ENCODE assay signal across 8 mouse cellular contexts in the genomic region with DNA sequence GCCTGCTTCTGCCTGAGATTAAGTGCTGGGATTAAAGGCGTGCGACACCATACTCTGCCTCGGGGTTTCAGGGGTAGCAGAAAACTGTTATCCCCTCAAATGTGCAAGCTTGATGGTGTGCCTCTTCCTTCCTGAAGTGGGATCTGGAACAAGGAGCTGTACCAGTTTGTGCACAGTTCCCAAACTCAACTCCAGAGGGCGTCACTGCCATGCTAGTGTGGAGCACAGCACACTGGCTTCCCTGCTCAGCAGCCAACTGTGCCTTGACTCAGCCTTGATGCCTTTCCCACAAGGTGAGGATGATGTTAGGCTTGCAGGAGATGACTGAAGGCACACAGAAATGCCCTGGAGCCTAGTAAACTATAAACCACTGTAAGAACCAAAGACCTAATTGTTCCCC. TPM values are rescaled to one million over a fixed set of nuclear protein-coding genes. Genes with fewer than 3 reads are reported as not detected.
DNase-seq lines count a peak whose midpoint lies in the region; ATAC-seq and TF ChIP-seq lines count a peak whose summit lies in the region.

No protein-coding gene starts in this region.

- no peak overlapping the region for H3K9ac ChIP-seq in lung, postnatal 0 days (replicated peaks; ENCODE audit: low read depth)

- no peak for TF ChIP-seq POLR2A in cerebellum, adult 2 months (IDR thresholded peaks at IDR 0.05; ENCODE audit: borderline replicate concordance, insufficient read depth, low read length)

- 0 out of 2 replicates have a peak, but pooled peaks cover 4% of the 10 kb centered on the region for H3K4me1 ChIP-seq in cerebellum, adult 2 months (ENCODE audit: control insufficient read depth, insufficient read depth, low read length)
- H3K4me1 ChIP-seq in lung, postnatal 0 days (ENCODE audit: insufficient read depth, low read depth, low read length): no peaks in the 10 kb centered on the region

- intact Hi-C loops in heart, postnatal 25 days (cut with DNase I): no loop called here

- no peaks in the 10 kb centered on the region for H3K36me3 ChIP-seq in lung, postnatal 0 days (ENCODE audit: insufficient read depth, low read length)

- no peak for TF ChIP-seq EP300 in lung, postnatal 0 days (IDR thresholded peaks at IDR 0.05)

- no peak overlapping the region for H3K4me2 ChIP-seq in lung, postnatal 0 days (replicated peaks; ENCODE audit: low read depth, low read length)

- peak; percentile 44; the same call in 1 of the 2 replicates for TF ChIP-seq CTCF in cerebellum, adult 2 months (IDR thresholded peaks at IDR 0.05; ENCODE audit: borderline replicate concordance, insufficient read depth, low read depth, low read length)
- TF ChIP-seq CTCF in lung, postnatal 0 days (IDR thresholded peaks at IDR 0.05): peak; percentile 42

- no peaks in the 10 kb centered on the region for H3K9me3 ChIP-seq in lung, postnatal 0 days (ENCODE audit: low read length)

- no peak overlapping the region for H3K4me3 ChIP-seq in cerebellum, adult 2 months (replicated peaks; ENCODE audit: insufficient read depth, low read depth, low read length)
- no peak overlapping the region for H3K4me3 ChIP-seq in lung, postnatal 0 days (ENCODE audit: low read depth, low read length)

- WGBS in cerebellum, adult 2 months: 76% methylated on average over 4 of the region's 4 CpGs
- WGBS in lung, postnatal 0 days: 59% methylated on average over 4 of the region's 4 CpGs

- ATAC-seq in lung, postnatal 0 days: no peak

- H3K27me3 ChIP-seq in cerebellum, adult 2 months (ENCODE audit: control insufficient read depth, insufficient read depth, low read length): no peaks in the 10 kb centered on the region
- H3K27me3 ChIP-seq in lung, postnatal 0 days (replicated peaks; ENCODE audit: insufficient read depth, low read length): no peaks in the 10 kb centered on the region

- peak in 1 of 2 experiments; percentile 8 for DNase-seq in cerebellum, adult 2 months
- DNase-seq in cerebellum, adult 8-10 months: no peak
- DNase-seq in lung, postnatal 0 days (ENCODE audit: low spot score): no peak
- no peak for DNase-seq in lung, postnatal 4 days
- peak; percentile 80 to 81 for DNase-seq in layer of hippocampus, postnatal 10 days (ENCODE audit: low spot score in 2 of 2)
- DNase-seq in testis, postnatal 10 days (ENCODE audit: low spot score): peak; percentile 60
- DNase-seq in ovary, postnatal 10 days (ENCODE audit: low spot score): no peak
- no peak for DNase-seq in heart, postnatal 25 days (ENCODE audit: low spot score)

- H3K27ac ChIP-seq in cerebellum, adult 2 months (ENCODE audit: insufficient read depth, low read length): no peak overlapping the region
- H3K27ac ChIP-seq in lung, postnatal 0 days (ENCODE audit: low read length): no peak overlapping the region

RNA-seq across cellular contexts. Expression of a gene that starts 1.9 kb away (rescaled TPM):
- polyA plus RNA-seq in cerebellum, adult 2 months (2012; rRNA removed): 21.2 and 21.6 TPM in 2 replicates
- polyA plus RNA-seq in lung, postnatal 0 days (2015; fragmentation: Nextera tagmentation; extraction: Ambion mirVana): 0.05 and 0.13 TPM in 2 replicates
- total RNA-seq in layer of hippocampus, postnatal 10 days (2021): 10 to 100 TPM; 31.9 to 37.4 TPM
- total RNA-seq in heart, postnatal 25 days (2021): under 1 TPM; 0.36 to 0.57 TPM

Comparison
In these comparisons a context has a peak if more than half of its experiments do, and no peak if none do; other contexts are left out.
1. DNase-seq: peak in layer of hippocampus, postnatal 10 days (2 of 2) and testis, postnatal 10 days (single experiment); none in cerebellum, adult 8-10 months (single experiment), lung, postnatal 0 days (single experiment), lung, postnatal 4 days (0 of 2), ovary, postnatal 10 days (single experiment) and heart, postnatal 25 days (single experiment).
2. RNA of a gene that starts 1.9 kb away (total RNA-seq): 31.9 to 37.4 TPM in layer of hippocampus, postnatal 10 days; 0.36 to 0.57 TPM in heart, postnatal 25 days; every median in the first group is over 10 times any median in the second.